Comparison of ENCODE assay signal across 14 mouse cellular contexts in genomic region chr4:31880213-31880612, GRCm38 (mm10).
A peak's percentile ranks its signal among the peaks of the same experiment; 100 is the strongest.
DNase-seq lines count a peak whose midpoint lies in the region; ATAC-seq lines count a peak whose summit lies in the region.
"Had no signal": no experiment of that assay in that cellular context is flagged by ENCODE, and none has a peak within 500 bp of the region (broad histone marks: within the 10 kb centered on the region; RNA-seq: fewer than 3 reads in every experiment).

No protein-coding gene starts in this region.

- no peaks in the 10 kb centered on the region for H3K9me3 ChIP-seq in forebrain, embryonic 12.5 days
- H3K9me3 ChIP-seq in hindbrain, embryonic 16.5 days (ENCODE audit: control insufficient read depth, low read length) = no peaks in the 10 kb centered on the region
- no peaks in the 10 kb centered on the region for H3K9me3 ChIP-seq in neural tube, embryonic 13.5 days
- no peaks in the 10 kb centered on the region for H3K9me3 ChIP-seq in heart, embryonic 10.5 days
- H3K9me3 ChIP-seq: limb, embryonic 10.5 days had no signal

- WGBS in forebrain, embryonic 12.5 days = 9% methylated on average over 7 of the region's 7 CpGs
- 21% methylated on average over 7 of the region's 7 CpGs for WGBS in hindbrain, embryonic 16.5 days
- WGBS in neural tube, embryonic 13.5 days = 20% methylated on average over 7 of the region's 7 CpGs
- WGBS in heart, embryonic 10.5 days = 78% methylated on average over 7 of the region's 7 CpGs

- peak; percentile 3 to 4 for DNase-seq in frontal cortex, postnatal 36 days (ENCODE audit: low spot score in 2 of 2)
- DNase-seq in frontal cortex, postnatal 25 days (ENCODE audit: low spot score in 2 of 2) = no peak
- no peak for DNase-seq in heart, adult 18-20 months
- DNase-seq in B cell, adult 2 months = no peak
- no peak for DNase-seq in heart, embryonic 10.5 days (ENCODE audit: low spot score)
- DNase-seq: cerebellum, adult 8-10 months; gastrocnemius, postnatal 14 days; right cerebral cortex, postnatal 4 days had no signal

- ATAC-seq in forebrain, embryonic 12.5 days (ENCODE audit: low FRiP score) = peak; percentile 67
- no peak for ATAC-seq in hindbrain, embryonic 16.5 days
- no peak for ATAC-seq in neural tube, embryonic 13.5 days (ENCODE audit: low read depth)

- H3K36me3 ChIP-seq in forebrain, embryonic 12.5 days (replicated peaks) = no peaks in the 10 kb centered on the region
- no peaks in the 10 kb centered on the region for H3K36me3 ChIP-seq in hindbrain, embryonic 16.5 days (ENCODE audit: control insufficient read depth, insufficient read depth, low read length)
- no peaks in the 10 kb centered on the region for H3K36me3 ChIP-seq in neural tube, embryonic 13.5 days
- no peaks in the 10 kb centered on the region for H3K36me3 ChIP-seq in heart, embryonic 10.5 days
- H3K36me3 ChIP-seq: limb, embryonic 10.5 days had no signal

- H3K4me3 ChIP-seq in forebrain, embryonic 12.5 days (replicated peaks) = no peak overlapping the region
- no peak overlapping the region for H3K4me3 ChIP-seq in hindbrain, embryonic 16.5 days (ENCODE audit: low read length)
- no peak overlapping the region for H3K4me3 ChIP-seq in neural tube, embryonic 13.5 days
- H3K4me3 ChIP-seq in heart, embryonic 10.5 days = no peak overlapping the region
- H3K4me3 ChIP-seq: erythroblast, embryonic 14.5 days; limb, embryonic 10.5 days had no signal

- peaks cover 29% of the 10 kb centered on the region for H3K4me1 ChIP-seq in forebrain, embryonic 12.5 days
- H3K4me1 ChIP-seq in hindbrain, embryonic 16.5 days (ENCODE audit: control insufficient read depth, insufficient read depth, low read depth, low read length) = no peaks in the 10 kb centered on the region; the same call in 1 of the 2 replicates
- peaks cover 37% of the 10 kb centered on the region for H3K4me1 ChIP-seq in neural tube, embryonic 13.5 days (replicated peaks)
- H3K4me1 ChIP-seq in heart, embryonic 10.5 days = peaks cover 29% of the 10 kb centered on the region

- no peak overlapping the region for H3K9ac ChIP-seq in forebrain, embryonic 12.5 days
- H3K9ac ChIP-seq in hindbrain, embryonic 16.5 days (ENCODE audit: low read depth, low read length) = peak overlapping the region; percentile 18; the same call in 1 of the 2 replicates
- H3K9ac ChIP-seq in neural tube, embryonic 13.5 days = no peak overlapping the region
- H3K9ac ChIP-seq: liver, embryonic 14.5 days had no signal

- H3K27ac ChIP-seq in forebrain, embryonic 12.5 days = no peak overlapping the region
- H3K27ac ChIP-seq in hindbrain, embryonic 16.5 days (ENCODE audit: low read depth, low read length) = no peak overlapping the region
- no peak overlapping the region for H3K27ac ChIP-seq in neural tube, embryonic 13.5 days (replicated peaks)
- H3K27ac ChIP-seq in heart, embryonic 10.5 days = no peak overlapping the region
- H3K27ac ChIP-seq: limb, embryonic 10.5 days; liver, embryonic 14.5 days had no signal

- H3K4me2 ChIP-seq in forebrain, embryonic 12.5 days = peak overlapping the region; percentile 37
- peak overlapping the region; percentile 45 for H3K4me2 ChIP-seq in hindbrain, embryonic 16.5 days (ENCODE audit: low read length)
- peak overlapping the region; percentile 33 for H3K4me2 ChIP-seq in neural tube, embryonic 13.5 days

- H3K27me3 ChIP-seq in forebrain, embryonic 12.5 days = no peaks in the 10 kb centered on the region
- no peaks in the 10 kb centered on the region for H3K27me3 ChIP-seq in hindbrain, embryonic 16.5 days (replicated peaks; ENCODE audit: control insufficient read depth, insufficient read depth, low read length)
- H3K27me3 ChIP-seq in neural tube, embryonic 13.5 days = peaks cover 13% of the 10 kb centered on the region
- no peaks in the 10 kb centered on the region for H3K27me3 ChIP-seq in heart, embryonic 10.5 days (ENCODE audit: insufficient read depth, poor library complexity, severe bottlenecking)

Comparison
In these comparisons a context has a peak if more than half of its experiments do, and no peak if none do; other contexts are left out.
1. DNase-seq: peak in frontal cortex, postnatal 36 days (2 of 2); none in frontal cortex, postnatal 25 days (0 of 2), heart, adult 18-20 months (0 of 2), B cell, adult 2 months (0 of 2) and heart, embryonic 10.5 days (single experiment).
2. Peak in every context shown above with its lines, with median percentiles within 50 percentile points of each other: H3K4me2 ChIP-seq.